Mouse (Mus musculus) forebrain, embryonic 15.5 days (tissue): ENCODE measurements around the gene Eral1. TPM values are rescaled to one million over a fixed set of nuclear protein-coding genes. Genes with fewer than 3 reads are reported as not detected.
A peak's percentile ranks its signal among the peaks of the same experiment; 100 is the strongest.

Experiments used
- ATAC-seq: fragments of 200-750 bp; cut with Nextera tagmentation; replicated peaks from 2 replicates; pipeline ENCODE4 v1.8.0; 2017; ENCODE audit warnings: mild to moderate bottlenecking, moderate TSS enrichment, moderate library complexity
- H3K27ac ChIP-seq: fragments of 300-500 bp; sonication (generic); replicated peaks from 2 replicates; pipeline ENCODE4 v1.5.1; 2015; ENCODE audit warnings: mild to moderate bottlenecking, inconsistent platforms
- H3K27me3 ChIP-seq: fragments of 300-500 bp; sonication (generic); 2 replicates; pipeline ENCODE4 v1.6.1; 2015; ENCODE audit warnings: inconsistent platforms
- H3K36me3 ChIP-seq: fragments of 300-500 bp; sonication (generic); 2 replicates; pipeline ENCODE4 v1.6.1; 2015; ENCODE audit warnings: mild to moderate bottlenecking, inconsistent platforms
- H3K4me1 ChIP-seq: fragments of 300-500 bp; sonication (generic); 2 replicates; pipeline ENCODE4 v1.6.1; 2015; ENCODE audit warnings: inconsistent platforms
- H3K4me2 ChIP-seq: fragments of 300-500 bp; sonication (generic); replicated peaks from 2 replicates; pipeline ENCODE4 v1.6.1; 2015; ENCODE audit warnings: mild to moderate bottlenecking, inconsistent platforms
- H3K4me3 ChIP-seq: fragments of 300-500 bp; sonication (generic); 2 replicates; pipeline ENCODE4 v1.5.1; 2015; ENCODE audit warnings: mild to moderate bottlenecking, inconsistent platforms
- H3K9ac ChIP-seq: fragments of 300-500 bp; sonication (generic); replicated peaks from 2 replicates; pipeline ENCODE4 v1.6.1; 2015; ENCODE audit warnings: mild to moderate bottlenecking, inconsistent platforms
- H3K9me3 ChIP-seq: fragments of 300-500 bp; sonication (generic); 2 replicates; pipeline ENCODE4 v1.6.1; 2016; ENCODE audit warnings: inconsistent platforms
- WGBS: fragments of 180-500 bp; shearing (Covaris S2); methylation state at CpG from one replicate; pipeline ENCODE4 v1.1.7; 2015; ENCODE audit warnings: mixed read lengths; 5-methylcytosine and 5-hydroxymethylcytosine counted together
- polyA plus RNA-seq: library from polyadenylated mRNA; unstranded; fragments of >200 nt; fragmentation: Nextera tagmentation; extraction: Ambion mirVana; gene quantifications from 2 replicates; pipeline ENCODE4 v1.2.1, GENCODE M21; 2015

The Eral1 gene
- 33.3 TPM in 2 replicates for polyA plus RNA-seq

DNA sequence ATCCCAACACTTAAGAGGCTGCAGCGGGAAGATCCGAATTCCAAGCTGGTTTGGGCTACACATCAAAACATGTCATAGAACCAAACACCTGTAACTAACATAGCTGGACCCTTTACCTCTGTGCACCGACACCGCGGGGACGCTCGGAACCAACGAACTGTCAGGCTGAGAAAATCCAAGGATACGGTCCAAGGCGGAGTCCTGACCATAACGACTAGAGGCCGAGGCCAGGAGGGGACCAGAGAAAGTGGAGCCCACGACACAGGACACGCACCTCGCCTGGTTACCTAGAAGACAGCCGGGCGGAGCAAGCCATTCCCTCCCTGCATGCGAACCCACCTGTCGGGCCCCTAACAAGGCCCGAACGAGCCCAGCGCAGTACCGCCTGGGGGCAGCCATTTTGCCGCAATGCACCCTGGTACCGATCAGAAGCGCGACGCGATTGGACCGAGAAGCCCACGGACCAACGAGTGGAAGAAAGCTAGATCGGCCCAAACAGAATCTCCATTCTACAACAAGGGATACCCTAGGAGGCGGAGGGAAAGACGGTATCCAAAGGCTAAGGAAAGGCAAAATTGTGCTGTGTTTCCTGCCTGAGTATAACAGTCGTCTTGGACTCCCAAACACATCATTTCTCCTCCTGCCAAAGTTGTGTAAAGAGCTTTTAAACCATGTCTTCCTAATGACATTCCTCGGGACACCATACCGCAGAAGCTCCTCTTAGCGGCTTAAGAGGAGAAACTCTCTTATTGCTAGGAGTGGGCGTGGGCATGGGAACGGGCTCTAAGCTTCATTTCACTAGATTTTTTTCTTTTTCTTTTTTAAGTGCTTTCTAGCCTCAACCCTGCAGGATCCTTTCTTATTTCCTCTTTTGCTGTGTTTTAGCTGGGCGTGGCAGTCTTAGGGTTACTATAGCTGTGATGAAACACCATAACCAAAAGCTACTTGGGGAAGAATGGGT lies at the start of gene Eral1:
Gene Eral1, minus strand, starts transcription at position 423 of the 961 bp plus-strand sequence.
- Histone ChIP-seq H3K4me3 (peak within 1 kb of the TSS; percentile 88), H3K9me3 (no peaks in the 10 kb centered on the region), H3K27me3 (peaks cover 4% of the 10 kb centered on the region; the same call in 1 of the 2 replicates), H3K4me2 (peak within 1 kb of the TSS; percentile 78), H3K27ac (peak within 1 kb of the TSS; percentile 86), H3K9ac (peak within 1 kb of the TSS; percentile 74), H3K36me3 (peaks cover 19% of the 10 kb centered on the region), H3K4me1 (peaks cover 16% of the 10 kb centered on the region)
- WGBS: 2% methylated on average over 42 of the region's 42 CpGs
- ATAC-seq: peak; percentile 96

DNA sequence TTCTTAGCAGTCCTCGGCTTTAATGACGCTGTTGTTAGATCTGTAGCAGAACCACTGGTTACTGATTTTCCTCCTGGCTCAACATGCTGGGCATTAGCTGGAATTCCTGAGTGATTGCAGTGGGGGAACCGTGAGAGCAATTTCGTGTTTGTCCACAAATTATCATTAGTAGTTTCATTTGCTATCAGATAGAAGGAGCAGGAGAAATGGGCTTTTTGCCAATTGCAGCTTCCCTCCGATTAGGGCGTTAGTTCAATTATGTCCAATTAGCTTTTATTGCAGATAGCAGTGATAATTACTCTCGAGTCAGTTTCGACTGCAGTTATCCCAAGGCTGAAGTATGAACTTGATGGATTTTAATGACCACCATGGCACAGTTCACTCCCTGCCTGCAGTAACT lies 49.3 kb upstream of the Eral1 start:
- H3K4me1 ChIP-seq: peaks cover 12% of the 10 kb centered on the region
- H3K9ac ChIP-seq: no peak overlapping the region
- no peak for ATAC-seq
- no peaks in the 10 kb centered on the region for H3K36me3 ChIP-seq
- H3K27me3 ChIP-seq: no peaks in the 10 kb centered on the region
- WGBS: 32% methylated on average over 8 of the region's 8 CpGs
- no peaks in the 10 kb centered on the region for H3K9me3 ChIP-seq
- H3K4me2 ChIP-seq: no peak overlapping the region
- H3K27ac ChIP-seq: no peak overlapping the region
- no peak overlapping the region for H3K4me3 ChIP-seq

DNA sequence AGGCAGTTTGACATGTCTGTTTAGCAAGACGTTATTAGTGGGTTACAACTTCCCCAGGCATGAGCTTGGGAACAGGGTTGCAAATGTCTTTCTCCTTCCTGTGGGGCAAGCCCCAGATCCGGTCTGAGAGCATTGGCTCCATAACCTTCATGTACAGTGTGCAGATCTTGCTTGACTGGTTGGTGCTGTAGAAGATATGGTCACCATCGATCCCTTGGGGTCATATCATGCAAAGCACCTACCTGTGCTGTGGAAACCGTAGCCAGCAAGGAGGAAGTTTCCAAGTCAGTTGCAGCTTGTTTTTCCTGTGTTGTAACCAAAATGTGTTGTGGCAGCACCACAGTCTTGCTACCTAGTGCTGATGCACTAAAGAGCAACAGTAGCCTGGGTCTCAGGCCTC lies 46.6 kb upstream of the Eral1 start:
- Histone ChIP-seq H3K27me3 (no peaks in the 10 kb centered on the region), H3K36me3 (no peaks in the 10 kb centered on the region), H3K4me2 (no peak overlapping the region), H3K27ac (no peak overlapping the region), H3K4me3 (no peak overlapping the region), H3K9me3 (no peaks in the 10 kb centered on the region), H3K9ac (no peak overlapping the region), H3K4me1 (peaks cover 12% of the 10 kb centered on the region)
- WGBS: 88% methylated on average over 4 of the region's 4 CpGs
- ATAC-seq: no peak

DNA sequence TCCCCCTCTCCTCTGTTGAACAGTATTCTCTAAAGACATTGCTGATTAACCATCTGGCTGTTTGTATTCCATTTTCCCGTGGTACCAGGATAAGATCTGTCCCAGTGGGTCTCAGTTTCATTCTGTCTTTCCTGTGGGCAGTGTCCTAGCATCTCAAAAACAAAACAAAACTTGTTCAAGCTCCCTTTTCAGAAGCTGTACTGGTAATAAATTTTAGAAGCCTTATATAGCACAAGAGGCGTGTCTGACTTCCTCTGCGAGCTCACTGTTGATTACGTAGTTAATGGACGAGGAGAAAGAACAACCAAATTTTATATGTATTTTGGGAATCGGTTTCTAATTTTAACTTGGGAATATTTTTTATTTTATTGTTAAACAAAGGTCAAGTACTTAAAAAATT lies 45.5 kb upstream of the Eral1 start:
- H3K36me3 ChIP-seq: no peaks in the 10 kb centered on the region
- WGBS: 80% methylated on average over 6 of the region's 6 CpGs
- H3K4me2 ChIP-seq: no peak overlapping the region
- peaks cover 19% of the 10 kb centered on the region for H3K4me1 ChIP-seq
- no peak overlapping the region for H3K4me3 ChIP-seq
- H3K9me3 ChIP-seq: no peaks in the 10 kb centered on the region
- no peak overlapping the region for H3K9ac ChIP-seq
- no peak for ATAC-seq
- no peak overlapping the region for H3K27ac ChIP-seq
- no peaks in the 10 kb centered on the region for H3K27me3 ChIP-seq

DNA sequence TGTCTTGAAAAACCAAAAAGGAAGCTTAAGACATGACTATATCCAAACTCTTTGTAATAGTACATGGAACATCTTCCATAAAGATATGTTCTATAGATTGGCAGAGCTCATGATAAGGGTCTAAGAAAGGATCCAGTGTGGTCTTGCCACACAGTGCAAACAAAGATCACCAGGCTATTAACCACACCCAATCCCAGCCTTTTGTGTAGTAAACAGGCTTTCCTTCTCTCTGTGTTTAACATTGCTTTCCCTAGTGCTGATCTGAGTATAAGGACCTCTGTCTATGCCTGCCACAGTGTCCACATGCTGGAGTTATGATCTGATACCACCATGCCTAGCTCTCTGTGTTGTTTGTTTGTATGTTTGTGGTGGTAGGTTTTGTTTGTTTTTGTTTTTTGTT lies 43.6 kb upstream of the Eral1 start:
- Histone ChIP-seq H3K9ac (no peak overlapping the region), H3K4me2 (no peak overlapping the region), H3K27me3 (no peaks in the 10 kb centered on the region), H3K4me1 (peaks cover 20% of the 10 kb centered on the region), H3K27ac (no peak overlapping the region), H3K36me3 (no peaks in the 10 kb centered on the region), H3K4me3 (no peak overlapping the region), H3K9me3 (no peaks in the 10 kb centered on the region)
- ATAC-seq: no peak

DNA sequence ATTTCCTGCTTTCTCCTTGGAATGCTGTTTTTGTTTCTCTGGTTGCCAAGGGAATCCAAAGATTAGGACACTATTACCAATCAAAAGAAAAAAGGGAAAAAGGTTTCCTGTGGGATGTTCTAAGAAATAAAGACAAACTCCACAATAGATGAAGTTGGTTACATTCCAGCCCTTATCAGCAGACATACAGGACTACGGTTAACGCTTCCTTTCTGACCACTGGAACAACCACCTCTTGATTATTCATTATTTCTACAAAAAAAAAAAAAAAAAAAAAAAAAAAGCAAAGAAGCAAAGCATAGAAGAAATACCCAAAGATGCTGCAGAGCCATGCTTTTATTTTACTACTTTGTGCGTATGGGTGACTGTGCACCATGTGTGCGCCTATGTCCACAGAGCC lies 42.6 kb upstream of the Eral1 start:
- no peaks in the 10 kb centered on the region for H3K9me3 ChIP-seq
- H3K4me2 ChIP-seq: no peak overlapping the region
- H3K4me3 ChIP-seq: no peak overlapping the region
- 94% methylated on average over 4 of the region's 4 CpGs for WGBS
- no peaks in the 10 kb centered on the region for H3K36me3 ChIP-seq
- peaks cover 23% of the 10 kb centered on the region for H3K4me1 ChIP-seq
- no peak overlapping the region for H3K9ac ChIP-seq
- no peak overlapping the region for H3K27ac ChIP-seq
- no peak for ATAC-seq
- H3K27me3 ChIP-seq: no peaks in the 10 kb centered on the region

DNA sequence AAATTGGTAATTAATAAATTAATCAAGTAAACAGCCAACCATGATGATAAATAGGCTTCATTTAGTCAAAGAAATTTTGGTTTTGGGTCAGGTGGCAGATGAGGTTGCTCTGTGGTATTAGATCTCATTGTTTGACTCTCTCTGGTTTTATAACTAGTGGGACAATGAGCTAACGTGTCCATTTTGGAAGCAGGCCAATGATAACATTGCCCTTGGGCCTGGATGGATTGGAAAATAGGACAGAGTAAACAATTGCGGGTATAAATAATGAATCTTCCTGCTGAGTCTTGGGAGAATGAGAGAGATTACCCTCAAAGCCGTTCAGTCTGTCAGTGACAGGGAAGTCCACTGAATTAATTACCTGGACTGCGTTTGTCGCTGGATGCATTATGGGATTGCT lies 41.0 kb upstream of the Eral1 start:
- Histone ChIP-seq H3K4me3 (no peak overlapping the region), H3K9ac (no peak overlapping the region), H3K27me3 (no peaks in the 10 kb centered on the region), H3K9me3 (no peaks in the 10 kb centered on the region), H3K4me1 (peaks cover 38% of the 10 kb centered on the region), H3K27ac (no peak overlapping the region), H3K36me3 (no peaks in the 10 kb centered on the region), H3K4me2 (no peak overlapping the region)
- WGBS: 46% methylated on average over 5 of the region's 5 CpGs
- no peak for ATAC-seq

DNA sequence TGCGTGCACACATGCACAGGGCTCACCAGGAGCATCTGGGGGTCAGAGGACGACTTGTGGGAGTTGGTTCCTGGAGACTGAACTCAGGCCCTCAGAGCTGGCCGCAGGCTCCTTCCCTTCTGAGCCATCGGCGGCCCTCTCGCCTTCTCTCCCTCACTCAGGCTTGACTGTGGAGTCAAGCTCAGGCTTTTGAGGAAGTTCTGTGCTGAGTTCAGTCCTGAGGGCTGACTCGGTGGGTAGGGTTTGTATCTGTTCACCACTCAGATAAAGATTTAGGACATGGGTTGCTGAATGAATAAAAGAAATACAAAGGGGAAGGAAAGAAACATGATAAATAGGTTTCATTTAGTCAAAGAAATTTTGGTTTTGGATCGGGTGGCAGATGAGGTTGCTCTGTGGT lies 39.7 kb upstream of the Eral1 start:
- no peak overlapping the region for H3K4me2 ChIP-seq
- WGBS: 88% methylated on average over 8 of the region's 8 CpGs
- peaks cover 43% of the 10 kb centered on the region for H3K4me1 ChIP-seq
- H3K9me3 ChIP-seq: no peaks in the 10 kb centered on the region
- H3K4me3 ChIP-seq: no peak overlapping the region
- H3K9ac ChIP-seq: no peak overlapping the region
- H3K27ac ChIP-seq: no peak overlapping the region
- ATAC-seq: no peak
- H3K36me3 ChIP-seq: no peaks in the 10 kb centered on the region
- no peaks in the 10 kb centered on the region for H3K27me3 ChIP-seq

DNA sequence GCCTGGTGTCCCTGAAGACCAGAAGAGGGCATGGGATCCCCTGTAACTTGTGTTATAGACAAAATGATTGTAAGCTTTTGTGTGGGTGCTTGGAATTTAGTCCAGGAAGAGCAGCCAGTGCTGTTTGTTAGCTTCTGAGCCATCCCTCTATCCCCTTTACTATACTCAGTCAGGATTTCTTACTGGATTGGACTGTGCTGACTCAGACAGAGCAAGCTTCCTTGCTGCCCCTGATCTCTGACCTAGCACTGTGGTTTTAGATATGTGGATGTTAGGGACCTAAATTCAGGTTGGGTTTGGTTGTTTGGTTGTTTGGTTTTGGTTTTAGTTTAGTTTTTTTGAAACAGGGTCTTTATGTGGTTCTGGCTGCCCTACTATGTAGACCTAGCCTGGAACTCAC lies 38.3 kb upstream of the Eral1 start:
- no peak overlapping the region for H3K9ac ChIP-seq
- peaks cover 57% of the 10 kb centered on the region for H3K4me1 ChIP-seq
- H3K4me3 ChIP-seq: no peak overlapping the region
- H3K27ac ChIP-seq: no peak overlapping the region
- H3K36me3 ChIP-seq: no peaks in the 10 kb centered on the region
- H3K4me2 ChIP-seq: no peak overlapping the region
- no peaks in the 10 kb centered on the region for H3K27me3 ChIP-seq
- H3K9me3 ChIP-seq: no peaks in the 10 kb centered on the region
- ATAC-seq: no peak

DNA sequence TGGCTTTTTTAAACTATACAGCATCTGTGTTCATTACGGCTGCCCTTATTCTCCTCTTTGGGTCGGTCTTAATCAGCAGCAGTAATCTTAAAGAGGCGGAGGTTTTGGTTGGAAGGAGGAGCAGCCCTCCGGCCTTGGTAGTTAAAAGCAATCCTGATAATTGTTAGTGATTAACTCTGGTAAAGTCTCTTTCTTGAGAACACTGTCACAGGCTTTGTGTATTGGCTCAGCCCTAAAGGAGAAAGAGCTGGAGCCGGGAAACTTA lies 35.9 kb upstream of the Eral1 start:
- no peak for ATAC-seq
- Histone ChIP-seq H3K9ac (peak overlapping the region; percentile 82), H3K27ac (peak overlapping the region; percentile 90), H3K36me3 (no peaks in the 10 kb centered on the region), H3K9me3 (no peaks in the 10 kb centered on the region), H3K27me3 (no peaks in the 10 kb centered on the region), H3K4me1 (peaks cover 64% of the 10 kb centered on the region), H3K4me2 (peak overlapping the region; percentile 76), H3K4me3 (peak overlapping the region; percentile 83)
- 4% methylated on average over 5 of the region's 5 CpGs for WGBS

DNA sequence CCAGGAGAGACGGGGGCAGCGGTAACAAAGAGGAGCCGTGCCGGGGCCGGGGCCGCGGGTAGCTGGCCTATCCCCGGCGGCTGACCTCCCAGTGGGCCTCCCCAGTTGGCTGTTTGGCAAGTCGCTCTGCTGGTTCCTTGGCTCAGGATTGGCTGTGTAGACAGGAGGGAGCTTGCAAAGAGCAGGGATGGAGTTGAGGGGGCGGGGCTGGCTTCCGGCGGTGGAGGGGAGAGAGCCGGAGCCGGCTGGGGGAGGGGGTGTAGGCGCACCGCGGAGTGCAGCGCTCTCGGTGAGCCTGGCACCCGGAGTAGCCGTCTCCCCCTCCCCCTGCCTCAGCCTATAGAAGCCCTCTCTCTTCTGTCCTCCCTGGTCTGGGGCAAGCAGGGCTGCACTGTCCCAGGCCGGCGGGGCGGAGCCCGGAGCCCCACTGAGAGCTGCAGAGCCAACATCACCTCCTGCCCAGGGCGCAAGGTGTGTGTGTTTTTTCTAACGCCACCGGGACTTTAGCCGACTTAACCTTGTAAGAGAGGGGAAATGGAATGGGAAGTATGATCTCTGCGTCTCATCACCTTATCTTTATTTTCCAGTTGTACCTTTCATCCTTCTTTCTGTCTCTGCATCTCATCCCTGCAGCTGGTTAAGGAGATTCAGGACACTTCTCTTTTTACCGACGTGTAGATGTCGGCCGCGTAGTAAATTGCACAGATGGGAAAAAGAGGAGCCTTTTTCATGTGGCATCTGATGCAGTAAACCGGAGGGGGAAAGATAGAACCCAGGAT lies 35.4 kb upstream of the Eral1 start:
- H3K9ac ChIP-seq: peak overlapping the region; percentile 82

DNA sequence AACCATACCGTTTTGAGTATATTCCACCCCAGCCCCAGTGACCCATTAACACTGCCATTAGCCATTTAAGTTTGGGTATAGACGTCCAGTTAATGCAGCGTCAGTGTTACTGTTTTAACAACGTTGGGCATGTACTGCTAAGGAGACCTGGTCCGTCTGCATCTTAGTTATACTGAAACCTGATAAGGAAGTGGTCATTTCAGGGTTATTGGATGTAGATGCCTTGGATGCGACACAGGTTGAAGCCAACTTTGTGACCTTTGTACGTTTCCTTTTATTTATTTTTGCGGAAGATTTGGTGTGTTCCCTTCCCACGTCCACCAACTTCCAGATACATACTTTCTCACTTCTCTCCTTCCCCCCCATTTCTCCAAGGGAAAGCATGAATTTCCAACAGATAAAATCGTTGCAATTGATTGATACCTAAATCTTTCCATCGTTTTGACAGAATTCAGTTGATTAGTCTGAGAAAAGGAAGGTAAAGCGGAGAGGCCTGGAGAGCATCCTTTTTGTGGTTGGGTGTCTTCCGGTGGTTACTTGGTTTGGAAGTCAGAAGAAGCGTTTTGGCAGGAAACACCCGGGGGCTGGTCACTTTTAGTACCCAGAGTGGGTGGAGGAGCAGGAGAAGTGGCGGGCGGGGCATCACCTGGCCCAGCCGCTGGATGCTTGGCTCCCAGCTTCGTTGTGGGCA lies 34.6 kb upstream of the Eral1 start:
- WGBS: 10% methylated on average over 19 of the region's 19 CpGs
- no peak for ATAC-seq
- peaks cover 59% of the 10 kb centered on the region for H3K4me1 ChIP-seq
- H3K27me3 ChIP-seq: no peaks in the 10 kb centered on the region
- H3K4me3 ChIP-seq: peak overlapping the region; percentile 83
- peak overlapping the region; percentile 90 for H3K27ac ChIP-seq
- H3K36me3 ChIP-seq: no peaks in the 10 kb centered on the region
- H3K9ac ChIP-seq: peak overlapping the region; percentile 82
- H3K4me2 ChIP-seq: peak overlapping the region; percentile 76
- H3K9me3 ChIP-seq: no peaks in the 10 kb centered on the region

More for the DNA sequence above, 35.4 kb upstream of the Eral1 start:
- peak; percentile 99 for ATAC-seq
- Histone ChIP-seq H3K27me3 (no peaks in the 10 kb centered on the region), H3K4me2 (peak overlapping the region; percentile 76), H3K4me3 (peak overlapping the region; percentile 83), H3K27ac (peak overlapping the region; percentile 90), H3K9me3 (no peaks in the 10 kb centered on the region), H3K4me1 (peaks cover 59% of the 10 kb centered on the region), H3K36me3 (no peaks in the 10 kb centered on the region)
- WGBS: under 1% methylated on average over 30 of the region's 37 CpGs
